Mouse (Mus musculus): ENCODE measurements at regions not wholly inside any gene's neighbourhood (a gene's known extent, or its start where the extent isn't known, plus 50 kb on each side); places are given as distances from the start of the nearest gene placed in this dataset.
"Not testable (repeated sequence)": the region's sequence is repeated elsewhere in the genome, so short reads cannot be mapped to it uniquely, and the experiment has no call there.

DNA sequence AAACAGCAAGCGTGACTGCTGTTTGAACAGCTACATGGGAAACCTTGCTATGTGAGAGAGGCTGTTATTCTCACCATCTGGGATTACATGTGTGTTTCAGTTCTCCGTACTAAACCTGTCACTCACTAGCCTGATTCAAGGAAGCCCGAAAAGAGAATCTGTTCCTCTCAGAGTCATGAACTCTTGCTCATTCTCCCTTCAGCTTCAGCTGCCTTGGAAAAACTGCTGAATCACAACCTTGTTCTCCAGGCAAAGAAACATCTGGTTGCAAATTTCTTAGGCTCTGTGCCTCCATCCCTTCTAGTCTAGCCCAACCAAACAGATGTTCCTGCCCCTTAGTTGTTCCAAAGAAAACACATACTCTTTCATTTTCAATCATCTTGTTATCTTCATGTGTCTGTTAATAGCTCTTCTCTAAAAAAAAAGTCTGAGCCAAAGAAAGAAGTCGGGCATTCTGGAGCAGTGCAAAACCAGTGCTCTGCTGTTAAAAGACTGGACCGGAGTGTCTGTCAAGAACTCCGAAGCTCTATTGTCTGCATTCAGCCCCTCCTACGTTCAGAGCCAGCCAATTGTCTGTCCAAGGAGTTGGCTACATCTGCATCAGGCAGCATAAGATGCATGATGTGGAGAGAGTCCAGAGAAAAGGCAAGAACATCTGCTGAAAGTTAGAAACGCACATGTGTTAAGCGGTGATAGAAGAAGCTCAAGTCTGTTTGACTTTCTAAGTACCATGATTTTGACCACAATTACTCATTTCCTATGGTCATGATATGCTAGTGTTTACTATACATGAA, 313.8 kb upstream of the Pkdcc start:
- no peak for ATAC-seq (ENCODE audit: extremely low read depth, insufficient number of reproducible peaks, low FRiP score, poor library complexity, severe bottlenecking)

DNA sequence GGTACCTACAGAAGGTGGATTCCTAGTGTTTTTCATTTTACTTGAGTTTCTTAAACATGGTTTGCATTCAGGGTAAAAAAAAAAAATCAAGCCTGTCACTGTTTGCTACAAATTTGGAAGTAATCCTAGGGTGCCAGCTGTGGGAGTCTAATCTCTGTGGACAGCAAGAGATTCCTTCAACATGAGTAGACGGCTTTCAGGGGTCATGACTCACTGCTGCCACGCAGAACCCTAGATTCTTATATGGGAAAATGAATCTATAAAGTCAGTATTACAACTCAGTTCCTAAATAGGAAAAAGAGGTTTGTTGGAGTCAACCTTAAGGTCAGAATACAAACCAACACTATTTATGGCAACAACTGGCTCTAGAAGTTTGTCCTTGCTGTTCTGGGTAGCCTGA, 310.1 kb upstream of the Pkdcc start:
- ATAC-seq (ENCODE audit: extremely low read depth, insufficient number of reproducible peaks, low FRiP score, poor library complexity, severe bottlenecking) = no peak

DNA sequence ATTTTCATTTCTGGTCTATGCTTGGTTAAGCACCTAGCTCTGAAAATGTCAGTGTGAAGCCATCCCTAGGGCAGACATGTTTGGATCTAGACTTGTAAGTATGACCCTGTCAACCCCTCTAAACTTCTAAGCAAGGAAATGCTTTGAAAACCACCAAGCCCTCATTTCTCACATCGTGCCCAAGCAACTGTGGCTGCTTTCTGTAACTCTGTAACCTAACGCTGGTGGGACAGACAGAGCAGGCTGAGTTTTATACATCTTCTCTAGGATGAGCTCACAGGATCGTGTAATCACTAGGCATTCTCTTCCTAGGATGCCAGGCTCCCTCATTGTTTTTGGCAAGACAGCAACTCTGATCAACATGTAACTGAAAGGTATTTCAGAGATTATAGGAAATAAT, 309.6 kb upstream of the Pkdcc start:
- ATAC-seq (ENCODE audit: extremely low read depth, insufficient number of reproducible peaks, low FRiP score, poor library complexity, severe bottlenecking) = no peak

DNA sequence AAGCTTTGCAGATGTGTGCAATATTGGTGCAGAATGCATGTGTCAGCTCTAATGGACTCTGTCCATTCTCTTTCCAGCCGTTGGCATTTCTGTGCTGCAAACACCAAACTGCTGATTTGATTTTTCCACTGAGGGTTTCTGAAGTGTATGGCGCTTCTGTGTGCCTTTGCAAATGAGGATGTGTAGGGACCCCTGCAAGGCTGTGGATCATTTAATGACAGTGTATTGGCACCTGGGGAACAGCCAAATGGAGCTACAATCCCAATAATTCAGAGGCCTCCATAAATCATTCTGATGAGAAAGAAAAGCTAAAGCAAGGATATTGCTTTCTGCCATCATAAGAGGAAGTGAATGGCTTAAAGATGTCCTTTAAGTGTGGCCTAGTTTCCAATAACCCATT, 305.9 kb upstream of the Pkdcc start:
- no peak for ATAC-seq (ENCODE audit: extremely low read depth, insufficient number of reproducible peaks, low FRiP score, poor library complexity, severe bottlenecking)

DNA sequence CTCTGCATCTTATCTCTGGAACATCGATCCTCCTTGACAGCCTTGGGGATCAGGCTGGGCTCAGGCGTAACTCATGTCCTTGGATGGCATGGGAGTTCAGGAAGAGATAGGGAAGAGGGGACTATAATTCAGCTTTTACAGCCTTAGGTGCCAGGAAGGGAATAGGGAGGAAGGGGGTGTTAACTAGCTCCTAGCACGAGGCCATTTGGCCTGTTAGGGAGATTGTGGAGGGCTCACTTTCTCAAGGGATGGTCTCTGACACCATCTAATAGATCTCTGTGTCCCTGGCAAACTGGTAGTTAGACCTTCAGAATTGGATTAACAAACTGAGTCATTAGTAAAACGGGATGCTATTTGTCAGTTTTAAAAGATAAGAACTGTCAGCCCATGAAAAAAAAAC, 292.1 kb upstream of the Pkdcc start:
- not testable (repeated sequence) for ATAC-seq (ENCODE audit: extremely low read depth, insufficient number of reproducible peaks, low FRiP score, poor library complexity, severe bottlenecking)

DNA sequence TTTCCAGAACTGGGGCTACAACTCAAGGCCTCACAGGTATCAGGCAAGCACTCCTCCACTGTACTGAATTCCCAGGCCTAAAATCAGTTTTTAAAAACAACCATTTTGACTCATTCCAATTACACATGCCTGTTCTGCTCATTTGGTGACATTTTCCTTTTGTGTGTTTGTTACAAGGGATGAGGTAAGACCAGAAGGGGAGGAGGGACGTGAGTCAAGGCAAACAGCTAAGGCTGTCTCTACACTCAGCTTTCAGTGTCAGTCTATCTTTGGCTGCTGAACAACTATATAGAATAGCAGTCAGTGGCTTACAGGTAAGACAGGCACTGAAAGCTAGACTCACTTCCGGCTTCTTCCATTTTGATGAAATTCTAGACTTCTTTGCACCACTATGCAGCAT, 289.3 kb upstream of the Pkdcc start:
- no peak for ATAC-seq (ENCODE audit: extremely low read depth, insufficient number of reproducible peaks, low FRiP score, poor library complexity, severe bottlenecking)

DNA sequence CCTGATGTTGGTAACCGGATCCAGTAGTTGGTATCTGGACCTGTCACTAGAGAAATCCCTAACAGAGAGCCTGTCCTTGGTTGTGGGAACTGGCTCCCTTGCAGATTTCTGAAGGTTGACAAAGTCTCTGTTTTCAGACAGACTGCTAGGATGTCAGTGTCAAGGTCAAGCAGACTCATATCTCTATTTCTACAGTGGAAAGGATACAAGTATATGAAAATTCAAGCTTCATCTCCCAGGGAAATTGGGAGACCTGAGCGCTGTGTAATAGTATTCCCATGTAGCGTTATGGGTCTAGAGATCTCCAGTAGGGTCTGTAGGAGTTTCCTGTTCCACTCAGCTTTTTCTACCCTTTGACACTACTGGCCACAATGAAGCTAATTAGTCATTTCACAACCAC, 287.4 kb upstream of the Pkdcc start:
- no peak for ATAC-seq (ENCODE audit: extremely low read depth, insufficient number of reproducible peaks, low FRiP score, poor library complexity, severe bottlenecking)

DNA sequence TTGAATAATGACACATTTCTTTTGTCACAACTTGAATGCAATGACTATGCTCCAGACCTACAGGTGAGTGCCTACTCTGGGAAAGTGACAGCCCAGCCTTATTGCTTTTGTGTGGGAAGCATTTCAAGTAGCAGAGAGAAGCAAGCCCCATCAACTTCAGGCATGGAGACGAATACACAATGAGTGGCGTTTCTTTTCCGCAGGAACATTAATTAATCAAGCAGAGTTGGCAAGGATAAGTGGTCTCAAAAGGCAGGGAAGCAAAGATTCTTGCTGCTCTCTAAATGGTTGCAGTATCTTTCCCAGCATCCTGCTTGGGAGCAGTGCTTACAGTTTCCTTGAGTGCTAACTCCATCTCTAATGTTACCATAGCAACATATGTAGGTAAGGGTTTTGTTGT, 285.6 kb upstream of the Pkdcc start:
- no peak for ATAC-seq (ENCODE audit: extremely low read depth, insufficient number of reproducible peaks, low FRiP score, poor library complexity, severe bottlenecking)

DNA sequence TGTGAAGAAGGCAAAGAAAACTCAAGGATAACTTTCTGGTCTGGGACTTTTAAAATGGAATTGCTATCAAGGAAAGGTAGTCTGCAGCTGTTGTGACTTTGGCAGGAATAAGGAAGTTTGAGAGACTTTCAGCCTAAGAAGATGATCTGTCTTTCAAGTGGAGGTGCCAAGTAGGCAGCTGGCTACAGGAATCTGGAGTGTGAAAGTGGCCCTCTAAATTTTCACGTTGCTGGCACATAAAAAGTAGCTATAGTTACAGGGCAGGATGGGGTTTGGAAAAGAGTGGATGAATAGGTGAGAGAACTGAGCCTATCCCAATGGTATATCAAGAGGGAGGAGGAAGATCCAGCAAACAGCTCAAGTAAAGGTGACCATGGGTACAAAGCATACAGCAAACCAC, 284.4 kb upstream of the Pkdcc start:
- no peak for ATAC-seq (ENCODE audit: extremely low read depth, insufficient number of reproducible peaks, low FRiP score, poor library complexity, severe bottlenecking)

DNA sequence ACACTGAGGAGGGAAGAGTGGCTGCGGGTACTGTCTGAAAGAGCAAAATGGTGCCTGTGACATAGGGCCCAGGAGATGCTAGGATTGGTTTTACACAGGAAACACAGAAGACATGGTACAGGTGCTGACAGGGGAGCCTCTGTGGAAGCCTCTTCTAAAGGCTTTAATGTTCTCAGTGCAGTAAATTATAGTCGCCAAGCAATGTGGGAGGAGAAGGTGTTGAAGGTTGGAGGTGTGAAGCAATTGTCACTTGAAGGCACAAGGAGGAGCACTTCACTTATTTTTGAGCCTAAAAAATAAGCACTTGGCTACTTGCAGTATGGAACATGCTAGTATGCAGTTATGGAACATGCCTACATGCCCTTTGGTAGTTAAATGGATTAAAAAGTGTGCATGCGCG, 283.6 kb upstream of the Pkdcc start:
- ATAC-seq (ENCODE audit: extremely low read depth, insufficient number of reproducible peaks, low FRiP score, poor library complexity, severe bottlenecking) = no peak

DNA sequence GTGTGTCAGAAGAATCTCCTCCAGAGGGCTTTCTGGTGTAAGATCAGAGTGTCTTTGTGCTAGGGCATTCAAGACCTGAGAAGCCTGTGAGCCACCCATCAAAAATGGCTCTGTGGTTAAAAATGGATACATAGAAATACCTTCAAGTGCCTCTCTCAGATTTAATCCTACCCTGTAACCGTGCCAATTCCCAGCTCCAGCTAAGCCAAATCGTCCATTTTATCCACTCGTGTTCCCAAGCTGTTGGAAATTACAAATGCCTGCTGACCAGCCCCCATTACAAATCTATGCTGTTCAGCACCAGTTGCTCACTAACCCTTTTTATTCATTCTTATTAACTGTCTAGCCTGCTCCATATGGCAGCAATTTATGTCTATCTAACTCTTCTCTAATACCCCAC, 278.3 kb upstream of the Pkdcc start:
- ATAC-seq (ENCODE audit: extremely low read depth, insufficient number of reproducible peaks, low FRiP score, poor library complexity, severe bottlenecking) = no peak

DNA sequence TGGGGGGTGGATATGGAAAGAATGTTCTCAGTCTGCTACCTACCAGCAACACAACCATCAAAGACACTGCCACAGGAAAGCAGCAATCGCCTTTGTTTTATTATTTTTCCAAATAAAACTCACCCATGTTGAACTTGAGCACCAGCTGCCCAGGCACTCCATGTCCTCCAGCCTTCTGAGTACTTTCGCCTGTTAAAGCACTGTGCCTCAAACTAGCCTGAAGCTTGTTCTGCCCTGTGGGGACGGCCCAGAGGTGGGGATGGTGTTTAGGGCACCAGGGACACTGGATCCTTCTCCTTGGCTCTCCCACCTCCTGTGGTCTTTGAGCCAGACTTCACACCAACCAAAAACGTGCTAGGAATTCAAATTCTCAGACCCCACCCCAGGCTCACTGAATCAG, 269.0 kb upstream of the Pkdcc start:
- ATAC-seq (ENCODE audit: extremely low read depth, insufficient number of reproducible peaks, low FRiP score, poor library complexity, severe bottlenecking) = no peak

DNA sequence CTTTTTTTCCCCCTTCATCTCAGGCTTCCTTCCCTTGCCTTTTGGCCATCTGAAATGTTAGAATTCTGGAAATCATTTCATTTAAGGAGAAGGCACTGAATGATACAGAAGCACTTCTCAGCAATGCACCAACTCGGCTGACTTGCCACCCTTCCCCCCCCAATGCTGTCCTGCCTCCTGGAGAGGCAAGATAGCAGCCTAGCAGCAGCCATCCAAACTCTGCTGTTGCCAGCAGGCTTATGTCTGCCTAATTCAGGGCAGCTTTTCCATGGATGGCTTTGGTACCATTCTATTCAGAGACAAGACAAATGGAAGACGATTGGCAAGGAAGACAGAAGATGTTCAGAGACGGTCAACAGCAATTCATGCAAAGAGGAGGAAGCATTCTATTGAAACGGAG, 265.3 kb upstream of the Pkdcc start:
- no peak for ATAC-seq (ENCODE audit: extremely low read depth, insufficient number of reproducible peaks, low FRiP score, poor library complexity, severe bottlenecking)

DNA sequence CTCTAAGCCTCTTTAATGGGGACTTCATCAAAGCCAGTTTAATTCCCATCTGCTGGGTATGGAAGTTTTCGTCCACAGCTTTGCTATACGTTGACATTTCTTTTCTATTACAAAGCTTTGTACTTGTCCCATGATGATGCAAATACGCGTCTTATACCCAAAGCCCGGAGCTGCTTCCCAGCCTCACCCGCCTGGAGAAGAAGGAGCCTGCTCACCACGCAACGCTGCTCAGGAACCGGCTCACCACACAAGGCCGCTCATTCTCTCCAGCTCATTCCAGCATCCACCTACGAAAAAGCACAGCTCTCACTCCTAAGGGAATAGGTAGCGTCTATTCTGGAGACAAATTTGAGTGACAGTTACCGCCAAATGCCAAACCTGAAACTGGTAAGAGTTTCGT, 264.8 kb upstream of the Pkdcc start:
- ATAC-seq (ENCODE audit: extremely low read depth, insufficient number of reproducible peaks, low FRiP score, poor library complexity, severe bottlenecking) = no peak

DNA sequence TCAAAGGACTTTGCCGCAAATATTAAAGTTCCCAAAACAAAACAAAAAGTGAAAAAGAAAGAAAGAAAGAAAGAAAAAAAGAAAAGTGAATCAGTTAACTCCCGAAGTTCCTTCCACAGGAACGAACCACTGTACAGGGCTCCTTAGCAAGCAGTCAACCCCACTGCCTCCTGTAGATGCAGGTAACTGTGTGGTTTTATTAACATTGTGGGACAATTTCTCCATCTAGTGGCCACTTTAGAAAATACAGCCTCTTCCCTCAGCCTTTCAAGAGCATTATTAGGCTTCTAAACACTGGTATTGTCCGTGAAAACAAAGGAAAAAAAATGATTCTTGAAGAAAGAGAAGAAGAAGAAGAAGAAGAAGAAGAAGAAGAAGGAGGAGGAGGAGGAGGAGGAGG, 257.7 kb upstream of the Pkdcc start:
- ATAC-seq (ENCODE audit: extremely low read depth, insufficient number of reproducible peaks, low FRiP score, poor library complexity, severe bottlenecking) = no peak

DNA sequence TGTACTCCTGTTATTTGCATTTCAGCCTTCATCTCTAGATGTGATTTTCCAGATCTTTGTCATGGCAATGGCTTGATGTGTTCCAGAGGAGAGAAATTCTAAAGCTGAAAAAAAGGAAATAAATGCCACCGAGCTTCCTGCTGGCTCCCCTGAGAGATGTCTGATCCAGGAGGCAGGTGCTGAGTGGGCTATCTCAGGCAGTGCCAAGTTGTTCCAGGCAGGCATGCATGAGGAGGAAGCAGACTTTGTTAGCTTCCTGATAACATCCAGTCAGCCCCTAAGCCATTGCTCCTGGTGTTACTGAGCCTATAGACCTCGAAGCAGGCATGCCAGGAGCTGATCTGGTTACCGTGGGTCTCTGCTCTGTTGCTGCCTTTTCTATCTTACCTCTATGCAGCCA, 251.7 kb upstream of the Pkdcc start:
- no peak for ATAC-seq (ENCODE audit: extremely low read depth, insufficient number of reproducible peaks, low FRiP score, poor library complexity, severe bottlenecking)

DNA sequence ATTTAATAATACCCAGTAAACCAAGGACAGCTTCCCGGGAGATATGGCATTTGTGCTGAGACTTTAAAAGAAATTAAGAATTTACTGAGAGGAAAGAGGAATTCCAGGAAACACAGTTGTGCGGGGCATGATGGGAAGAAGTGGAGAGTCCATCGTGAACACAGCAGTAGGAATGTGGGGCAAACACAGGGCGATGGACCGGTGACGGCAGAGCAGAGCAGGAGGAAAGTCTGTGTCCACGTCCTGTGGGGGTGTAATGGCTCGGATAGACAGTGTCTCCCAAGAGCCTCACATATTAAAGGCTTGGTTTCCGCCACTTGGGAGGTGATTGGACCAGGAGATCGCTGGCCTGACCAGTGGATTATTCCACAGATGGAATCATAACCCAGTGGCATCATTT, 215.4 kb upstream of the Pkdcc start:
- no peak for ATAC-seq (ENCODE audit: extremely low read depth, insufficient number of reproducible peaks, low FRiP score, poor library complexity, severe bottlenecking)

DNA sequence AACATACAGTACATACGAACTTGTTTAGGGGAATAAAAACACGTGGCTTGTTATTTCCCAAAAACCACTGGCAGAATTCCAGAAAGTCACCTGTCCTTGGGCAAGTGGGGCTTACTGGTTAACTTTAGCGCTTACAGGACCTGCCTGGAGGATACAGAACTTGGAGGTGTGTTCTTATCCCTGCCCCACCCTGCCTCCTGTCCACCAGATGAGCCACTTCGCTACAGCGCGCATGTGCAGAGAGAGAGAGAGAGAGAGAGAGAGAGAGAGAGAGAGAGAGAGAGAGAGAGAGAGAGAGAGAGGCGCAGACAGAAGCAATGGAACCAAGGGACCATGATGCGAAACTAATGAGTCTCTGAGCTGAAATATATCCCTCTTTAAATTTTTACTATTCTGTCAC, 214.7 kb upstream of the Pkdcc start:
- ATAC-seq (ENCODE audit: extremely low read depth, insufficient number of reproducible peaks, low FRiP score, poor library complexity, severe bottlenecking) = no peak

DNA sequence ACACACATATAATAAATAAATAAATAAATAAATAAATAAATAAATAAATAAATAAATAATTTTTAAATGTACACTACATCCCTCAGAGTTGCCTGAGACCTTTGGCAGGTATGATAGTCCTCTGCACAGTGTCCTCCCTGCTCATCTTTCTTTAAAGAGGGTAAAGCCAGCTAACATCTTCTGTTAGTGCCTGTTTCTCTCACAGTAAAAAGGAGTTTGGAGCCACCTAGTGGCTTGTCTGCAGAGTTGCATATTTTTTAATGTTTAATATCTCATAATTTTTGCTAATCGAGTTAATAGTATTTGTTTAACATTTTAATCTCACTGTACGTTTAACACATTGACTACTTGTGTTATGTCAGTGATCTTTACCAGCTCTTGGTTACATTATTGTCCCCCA, 213.5 kb upstream of the Pkdcc start:
- ATAC-seq (ENCODE audit: extremely low read depth, insufficient number of reproducible peaks, low FRiP score, poor library complexity, severe bottlenecking) = no peak

DNA sequence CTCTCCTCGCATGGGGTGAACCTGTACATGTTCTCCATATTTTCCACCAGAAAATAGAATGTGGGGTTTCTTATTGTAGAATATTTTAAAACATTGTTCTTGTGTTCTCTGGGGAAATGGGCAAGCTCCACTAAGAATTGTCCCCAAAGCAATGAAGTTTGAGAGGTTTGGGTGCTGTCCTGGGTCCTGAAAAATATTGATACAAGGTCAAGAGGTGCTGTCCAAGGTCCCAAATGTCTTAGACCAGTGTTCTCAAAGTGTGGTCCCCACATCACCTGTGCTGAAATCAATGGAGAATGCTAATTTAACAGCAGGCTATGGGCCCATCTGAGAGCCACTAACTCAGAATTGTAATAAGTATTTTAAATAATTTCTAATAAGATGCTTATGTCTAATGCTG, 204.2 kb upstream of the Pkdcc start:
- ATAC-seq (ENCODE audit: extremely low read depth, insufficient number of reproducible peaks, low FRiP score, poor library complexity, severe bottlenecking) = no peak

DNA sequence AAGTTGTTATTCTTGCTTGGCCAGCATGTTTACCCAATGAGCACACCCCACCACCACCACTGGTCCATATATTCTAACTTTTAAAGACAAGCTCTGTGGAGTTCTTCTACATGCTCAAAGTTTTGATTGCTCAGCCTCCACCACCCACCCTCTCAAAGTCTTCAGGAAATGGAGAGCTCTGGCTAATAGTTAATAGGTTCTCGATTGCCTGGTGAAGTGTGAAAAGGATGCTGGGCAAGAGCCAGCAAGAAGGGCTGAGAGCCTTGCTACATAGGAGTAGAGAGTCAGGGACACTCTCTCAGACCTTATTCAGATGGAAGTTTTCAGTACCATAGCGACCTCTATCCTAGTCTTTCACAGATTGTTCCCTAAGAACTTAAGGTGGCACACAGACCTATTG, 199.4 kb upstream of the Pkdcc start:
- no peak for ATAC-seq (ENCODE audit: extremely low read depth, insufficient number of reproducible peaks, low FRiP score, poor library complexity, severe bottlenecking)
